Mouse (Mus musculus) cortical plate, adult 2 months (tissue): Measurements from ENCODE around the gene 2310022A10Rik. TPM values are rescaled to one million over a fixed set of nuclear protein-coding genes. Genes with fewer than 3 reads are reported as not detected.
"Not testable (repeated sequence)": the region's sequence is repeated elsewhere in the genome, so short reads cannot be mapped to it uniquely, and the experiment has no call there.

ENCODE experiments used
- H3K27ac ChIP-seq: fragments of 200-500 bp; 2 replicates; pipeline ENCODE4 v1.5.1; 2012; ENCODE audit warnings: low read length, control low read depth, inconsistent platforms; ENCODE audit not compliant: insufficient read depth
- H3K4me1 ChIP-seq: fragments of 200-500 bp; 2 replicates; pipeline ENCODE4 v1.6.1; 2011; ENCODE audit warnings: low read length; ENCODE audit not compliant: control insufficient read depth, insufficient read depth
- H3K4me3 ChIP-seq: fragments of 200-500 bp; 2 replicates; pipeline ENCODE4 v1.5.1; 2011; ENCODE audit warnings: mild to moderate bottlenecking, low read length, control low read depth; ENCODE audit not compliant: insufficient read depth
- CTCF ChIP-seq: fragments of 200-500 bp; IDR thresholded peaks from 2 replicates; pipeline ENCODE4 v1.5.1; 2011; ENCODE audit warnings: mild to moderate bottlenecking, control low read depth, low read length; ENCODE audit not compliant: insufficient read depth; ENCODE audit errors: extremely low read depth
- POLR2A ChIP-seq: fragments of 200-500 bp; IDR thresholded peaks from 2 replicates; pipeline ENCODE4 v1.6.1; 2011; ENCODE audit warnings: mild to moderate bottlenecking, low read length, control low read depth; ENCODE audit not compliant: insufficient read depth; ENCODE audit errors: extremely low read depth
- polyA plus RNA-seq: library from polyadenylated mRNA; depleted of rRNA; stranded (reverse); fragments of >200 nt; gene quantifications from 2 replicates; pipeline ENCODE4 v1.2.3, GENCODE M21; 2012; rRNA removed

2310022A10Rik gene
- polyA plus RNA-seq, 1 experiment, result 33.8 TPM

DNA sequence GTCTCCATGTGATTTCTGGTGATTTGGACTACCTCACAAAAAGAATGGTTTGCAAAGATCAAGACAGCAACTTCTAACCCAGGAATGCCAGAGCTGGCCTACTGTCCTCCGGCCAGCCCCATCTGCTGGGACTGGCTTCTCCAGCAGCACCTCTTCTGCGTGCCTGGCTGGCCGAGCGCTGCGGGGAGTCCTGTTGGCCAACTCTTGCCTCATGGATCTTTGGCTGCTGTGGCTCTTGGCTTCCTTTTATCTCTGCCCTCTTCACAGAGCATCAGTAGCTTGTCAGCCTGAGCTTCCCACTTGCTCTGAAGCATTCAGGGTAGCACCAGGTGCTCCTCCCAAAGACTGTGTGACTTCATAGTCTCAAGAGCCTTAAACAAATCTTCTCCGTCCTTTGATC is 75.2 kb downstream of the 2310022A10Rik start:
- H3K4me3 ChIP-seq, result no peak overlapping the region
- H3K4me1 ChIP-seq, result no peaks in the 10 kb centered on the region
- no peak for TF ChIP-seq POLR2A
- TF ChIP-seq CTCF, result no peak
- H3K27ac ChIP-seq, result no peak overlapping the region

GRCm38 (mm10) chr7:27628816-27629215 is 75.8 kb downstream of the 2310022A10Rik start:
- not testable (repeated sequence) for H3K4me3 ChIP-seq, H3K4me1 ChIP-seq, H3K27ac ChIP-seq

GRCm38 (mm10) chr7:27631439-27631838 is 78.4 kb downstream of the 2310022A10Rik start:
- Histone ChIP-seq H3K4me3 (no peak overlapping the region), H3K4me1 (no peaks in the 10 kb centered on the region), H3K27ac (no peak overlapping the region)
- TF ChIP-seq POLR2A (no peak), CTCF (no peak)

Other genes with a start within 250 kb of the 2310022A10Rik start
- 54.5 and 62.3 TPM in 2 replicates for gene Ltbp4, start 215.5 kb upstream of the 2310022A10Rik start, polyA plus RNA-seq
- gene Shkbp1, start 197.2 kb upstream of the 2310022A10Rik start, polyA plus RNA-seq, result 64.2 and 73.8 TPM in 2 replicates
- 0.75 TPM in 1 of 2 replicates, not detected in the other for gene Gm20479, start 195.8 kb upstream of the 2310022A10Rik start, polyA plus RNA-seq
- 149 and 162 TPM in 2 replicates for gene Sptbn4, start 105.5 kb upstream of the 2310022A10Rik start, polyA plus RNA-seq
- 15.8 and 16.6 TPM in 2 replicates for gene Blvrb, start 105.3 kb upstream of the 2310022A10Rik start, polyA plus RNA-seq
- gene Sertad3, start 79.5 kb upstream of the 2310022A10Rik start, polyA plus RNA-seq, result 3.3 and 3.8 TPM in 2 replicates
- gene Sertad1, start 66.3 kb upstream of the 2310022A10Rik start, polyA plus RNA-seq, result 15.7 and 19.3 TPM in 2 replicates
- gene Prx, start 53.9 kb upstream of the 2310022A10Rik start, polyA plus RNA-seq, result 0.29 and 0.47 TPM in 2 replicates
- gene Hipk4, start 30.0 kb upstream of the 2310022A10Rik start, polyA plus RNA-seq, result 0.21 and 0.25 TPM in 2 replicates
- 1,185 and 1,204 TPM in 2 replicates for gene Pld3, start within 50 bp of the 2310022A10Rik start, polyA plus RNA-seq
- gene Akt2, start 38.3 kb downstream of the 2310022A10Rik start, polyA plus RNA-seq, result 144 and 161 TPM in 2 replicates
- gene Ttc9b, start 100.7 kb downstream of the 2310022A10Rik start, polyA plus RNA-seq, result 188 and 192 TPM in 2 replicates
- 181 and 189 TPM in 2 replicates for gene Map3k10, start 121.4 kb downstream of the 2310022A10Rik start, polyA plus RNA-seq
- gene Zfp607b, start 136.1 kb downstream of the 2310022A10Rik start, polyA plus RNA-seq, result 8.0 and 9.8 TPM in 2 replicates
- gene Zfp60, start 178.2 kb downstream of the 2310022A10Rik start, polyA plus RNA-seq, result 15.9 and 17.3 TPM in 2 replicates